9 mouse cellular contexts compared by ENCODE assay signal in the genomic region with DNA sequence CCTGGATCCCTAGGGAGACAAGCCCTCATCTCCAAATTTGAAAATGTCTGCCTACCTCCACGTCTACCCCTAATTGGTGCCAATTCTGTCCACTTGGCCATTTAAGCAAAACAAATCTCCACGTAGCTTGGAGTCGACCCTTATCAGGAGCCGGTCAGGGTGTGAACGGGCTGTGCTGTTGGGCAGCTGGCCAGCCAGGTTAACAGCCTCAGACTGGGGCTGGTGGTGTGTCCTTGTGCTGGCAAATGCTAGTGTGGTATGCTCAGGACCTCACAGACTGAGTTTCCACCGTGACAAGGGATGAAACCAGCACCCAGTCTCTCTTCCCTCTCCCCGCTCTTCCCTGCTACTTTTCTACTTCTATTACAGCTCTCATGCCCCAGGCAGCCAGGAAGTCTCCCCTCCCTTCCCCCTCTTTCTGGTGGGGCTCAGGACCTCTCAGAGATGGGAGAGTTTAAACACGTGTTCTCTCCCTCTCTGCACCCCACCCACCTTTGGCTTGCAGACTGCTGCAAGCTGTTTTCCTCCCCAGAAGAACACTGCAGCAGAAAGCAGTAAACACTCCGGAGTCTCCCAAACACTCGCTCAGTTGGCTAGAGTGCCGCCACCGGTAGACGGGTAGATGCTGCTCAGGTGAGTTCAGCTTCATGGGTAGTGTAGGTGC. TPM values are rescaled to one million over a fixed set of nuclear protein-coding genes. Genes with fewer than 3 reads are reported as not detected.
A peak's percentile ranks its signal among the peaks of the same experiment; 100 is the strongest.
DNase-seq lines count a peak whose midpoint lies in the region; ATAC-seq and TF ChIP-seq lines count a peak whose summit lies in the region.
"Had no signal": no experiment of that assay in that cellular context is flagged by ENCODE, and none has a peak within 500 bp of the region (broad histone marks: within the 10 kb centered on the region; RNA-seq: fewer than 3 reads in every experiment).

No protein-coding gene starts in this region.

- H3K9ac ChIP-seq in kidney, postnatal 0 days (ENCODE audit: low read depth, low read length): no peak overlapping the region
- H3K9ac ChIP-seq: hindbrain, embryonic 15.5 days had no signal

- DNase-seq in spleen, adult 12 weeks (ENCODE audit: low spot score): peak; percentile 12
- no peak for DNase-seq in spleen, postnatal 14 days (ENCODE audit: low spot score in 2 of 2)
- peak; percentile 57 for DNase-seq in gastrocnemius, postnatal 25 days
- peak; percentile 68 for DNase-seq in kidney, postnatal 0 days (ENCODE audit: low spot score)
- DNase-seq in lung, postnatal 25 days (ENCODE audit: low spot score): peak; percentile 72
- no peak for DNase-seq in frontal cortex, adult 2 months (ENCODE audit: extremely low spot score in 1 of 2, low spot score in 1 of 2)
- no peak for DNase-seq in adrenal gland, adult (ENCODE audit: inconsistent age in 2 of 2, low spot score in 1 of 2)

- no peaks in the 10 kb centered on the region for H3K9me3 ChIP-seq in kidney, postnatal 0 days (replicated peaks; ENCODE audit: low read length)
- H3K9me3 ChIP-seq: hindbrain, embryonic 15.5 days had no signal

- TF ChIP-seq CTCF in kidney, postnatal 0 days (IDR thresholded peaks at IDR 0.05; ENCODE audit: low read depth): no peak

- 34% methylated on average over 13 of the region's 13 CpGs for WGBS in kidney, postnatal 0 days

- H3K4me3 ChIP-seq in kidney, postnatal 0 days (replicated peaks; ENCODE audit: low read depth, low read length): no peak overlapping the region
- H3K4me3 ChIP-seq: hindbrain, embryonic 15.5 days had no signal

- peaks cover 38% of the 10 kb centered on the region for H3K4me1 ChIP-seq in kidney, postnatal 0 days (replicated peaks; ENCODE audit: insufficient read depth, low read length)

- 0 out of 2 replicates have a peak overlapping the region, but pooled peaks have one; percentile 1 for H3K4me2 ChIP-seq in kidney, postnatal 0 days (ENCODE audit: low read length)
- H3K4me2 ChIP-seq: hindbrain, embryonic 15.5 days had no signal

- peak; percentile 38; the same call in 1 of the 2 replicates for ATAC-seq in kidney, postnatal 0 days (replicated peaks; ENCODE audit: low FRiP score, low read depth)
- no peak for ATAC-seq in erythroblast, adult 5-6 weeks (replicated peaks; ENCODE audit: low FRiP score, poor library complexity, severe bottlenecking)

- H3K36me3 ChIP-seq in kidney, postnatal 0 days (ENCODE audit: insufficient read depth, low read length): no peaks in the 10 kb centered on the region
- H3K36me3 ChIP-seq: hindbrain, embryonic 15.5 days had no signal

- peak overlapping the region; percentile 47 for H3K27ac ChIP-seq in kidney, postnatal 0 days
- H3K27ac ChIP-seq: hindbrain, embryonic 15.5 days had no signal

- no peaks in the 10 kb centered on the region for H3K27me3 ChIP-seq in kidney, postnatal 0 days (ENCODE audit: insufficient read depth, low read length)
- H3K27me3 ChIP-seq: hindbrain, embryonic 15.5 days had no signal

RNA-seq across cellular contexts. Expression of gene Hpcal1, which starts 37.2 kb away (rescaled TPM):
- 1 to 10 TPM; 6.4 to 8.0 TPM for total RNA-seq in gastrocnemius, postnatal 25 days (2021)
- 70.6 and 71.0 TPM in 2 replicates for polyA plus RNA-seq in kidney, postnatal 0 days (2015; fragmentation: Nextera tagmentation; extraction: Ambion mirVana)
- total RNA-seq in erythroblast, adult 5-6 weeks (2015; ENCODE audit: low replicate concordance): 23.8 and 30.3 TPM in 2 replicates
- 4.3 and 7.4 TPM in 2 replicates for total RNA-seq in erythroblast, adult 5-6 weeks (2017; ENCODE audit: low replicate concordance)
- polyA plus RNA-seq in frontal cortex, adult 2 months (2012; rRNA removed): 56.7 and 80.5 TPM in 2 replicates

Comparison
In these comparisons a context has a peak if more than half of its experiments do, and no peak if none do; other contexts are left out.
1. DNase-seq: peak in spleen, adult 12 weeks (single experiment), gastrocnemius, postnatal 25 days (single experiment), kidney, postnatal 0 days (single experiment) and lung, postnatal 25 days (single experiment); none in spleen, postnatal 14 days (0 of 2), frontal cortex, adult 2 months (0 of 2) and adrenal gland, adult (0 of 2).